Mouse (Mus musculus) urinary bladder, postnatal 0 days (tissue): ENCODE measurements around the gene Nit1. TPM values are rescaled to one million over a fixed set of nuclear protein-coding genes. Genes with fewer than 3 reads are reported as not detected.

ENCODE experiments used
- polyA plus RNA-seq: library from polyadenylated mRNA; unstranded; fragments of >200 nt; fragmentation: Nextera tagmentation; extraction: Ambion mirVana; gene quantifications from 2 replicates; pipeline ENCODE4 v1.2.1, GENCODE M21; 2015

Gene Nit1
- polyA plus RNA-seq: 31.4 and 33.0 TPM in 2 replicates

GRCm38 (mm10) chr1:171345225-171346094 lies at the start of gene Nit1, which contains the start of gene Pfdn2:
Gene Nit1 (minus strand): TSS chr1:171345646.
Gene Pfdn2 (plus strand): TSS chr1:171345670.

GRCm38 (mm10) chr1:171388376-171389102 lies 43.1 kb upstream of the Nit1 start, which contains the start of gene Arhgap30:
Gene Arhgap30 (plus strand): TSS chr1:171388954.

DNA sequence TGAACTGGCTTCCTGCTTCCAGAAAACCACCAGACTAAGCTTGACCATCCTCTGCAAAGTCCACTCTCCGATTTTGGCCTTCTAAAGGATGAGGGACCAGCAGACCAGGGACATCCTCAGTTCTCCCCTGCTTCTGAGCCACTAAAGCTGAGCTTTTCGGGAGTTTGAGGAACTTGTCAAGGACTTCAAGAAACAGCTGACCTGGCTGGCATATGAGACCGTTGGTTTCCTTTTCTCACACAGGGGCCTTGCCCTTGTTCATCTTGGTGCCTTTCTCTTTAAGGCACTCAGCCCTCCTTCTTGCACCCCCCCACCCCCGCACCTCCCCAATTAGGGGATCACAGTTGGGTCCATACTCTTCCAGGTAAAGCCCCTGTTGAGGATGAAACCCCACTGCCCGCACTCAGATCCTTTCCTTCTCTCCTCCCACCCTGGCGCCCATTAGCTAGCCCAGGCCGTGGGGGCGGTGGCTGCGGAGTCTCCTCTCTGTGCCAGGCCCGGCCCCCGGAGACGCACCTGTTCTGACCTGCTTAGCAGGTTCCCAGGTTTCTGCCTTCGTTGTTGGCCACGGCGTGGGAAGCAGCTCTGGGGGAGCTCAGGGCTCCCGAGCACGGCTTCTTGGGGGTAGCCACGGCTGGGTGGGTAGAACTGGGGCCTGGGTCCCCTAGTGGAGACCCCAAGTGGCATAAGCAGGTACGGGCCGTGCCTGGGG lies 24.6 kb upstream of the Nit1 start, which contains the start of gene Nectin4:
TSS of gene Nectin4 (plus strand) at position 255 of the 712 bp plus-strand sequence.

GRCm38 (mm10) chr1:171360656-171361055 lies 15.2 kb upstream of the Nit1 start, which contains the start of gene Klhdc9:
Gene Klhdc9 (minus strand): TSS chr1:171360798.

DNA sequence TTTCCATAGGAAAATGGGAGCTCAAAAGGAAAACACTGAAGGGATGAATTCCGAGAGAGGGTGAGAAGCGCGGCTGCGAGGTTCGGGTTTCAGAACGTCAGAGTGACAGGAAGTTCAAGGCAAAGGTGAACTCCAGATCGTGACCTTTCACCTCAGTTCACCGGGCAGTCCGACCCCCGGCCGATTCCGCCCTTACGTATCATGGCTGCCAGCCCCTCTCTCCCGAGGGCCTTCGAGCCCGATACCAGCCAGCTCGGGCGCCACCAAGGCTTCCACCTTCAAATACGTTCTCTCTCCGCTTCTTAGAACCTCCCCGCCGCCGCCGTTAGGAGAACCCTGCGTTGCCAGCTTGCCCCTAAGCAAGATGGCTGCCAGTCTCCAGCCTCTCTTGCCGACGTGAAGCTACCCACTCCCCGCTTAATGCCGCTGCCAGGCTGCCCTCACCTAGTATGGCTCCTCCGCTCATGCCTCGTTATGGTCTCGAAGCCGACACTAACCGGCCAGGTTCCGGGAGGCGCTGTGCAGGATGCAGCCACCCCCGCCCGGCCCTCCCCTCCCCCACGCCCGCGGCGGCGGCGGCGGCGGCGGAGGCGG lies 16.5 kb downstream of the Nit1 start, which contains the start of gene Dedd:
TSS of gene Dedd (plus strand) at position 307 of the 594 bp plus-strand sequence.

DNA sequence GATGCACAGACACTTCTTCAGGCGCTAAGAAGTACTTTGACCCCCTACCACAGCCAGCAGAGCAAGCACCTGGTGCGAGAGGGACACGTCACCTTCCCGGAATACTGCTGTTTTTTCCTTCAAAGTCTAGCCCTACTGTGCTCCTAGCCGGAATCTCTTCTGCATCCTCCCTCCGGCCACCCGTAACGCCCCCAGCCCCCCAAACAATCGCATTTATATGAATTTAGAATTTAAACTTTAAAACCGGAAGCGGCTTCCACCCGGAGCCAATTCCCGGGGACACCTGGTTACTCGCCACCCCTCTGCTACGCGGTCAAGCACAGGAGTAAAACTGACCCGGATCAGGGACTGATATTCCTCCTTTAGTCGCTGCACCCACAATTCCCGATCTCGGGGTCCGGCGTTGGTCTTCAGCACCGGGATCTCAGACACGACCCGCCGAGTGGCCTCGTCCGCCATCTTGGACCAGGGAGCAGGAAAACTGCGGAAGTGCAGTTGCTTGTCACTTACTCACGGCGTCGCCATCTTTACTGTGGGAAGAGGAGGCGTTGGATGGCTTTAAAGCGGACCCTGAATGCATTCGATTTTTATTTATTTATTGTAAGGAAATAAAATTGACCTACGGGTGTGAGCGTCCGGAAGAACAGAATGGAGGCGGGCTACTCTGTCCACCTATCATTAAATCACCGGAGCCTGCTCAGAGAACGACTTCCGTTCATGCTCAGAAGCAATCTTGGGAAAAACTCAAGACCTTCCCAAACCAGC lies 51.0 kb downstream of the Nit1 start, which contains the start of gene Ufc1:
TSS of gene Ufc1 (minus strand) at position 727 of the 765 bp plus-strand sequence.

Other genes starting within 250 kb of the Nit1 start
- 1.4 and 1.5 TPM in 2 replicates for gene Cfap126, start 231.7 kb downstream of the Nit1 start, polyA plus RNA-seq
- gene Sdhc, start 195.0 kb downstream of the Nit1 start, polyA plus RNA-seq: 266 and 286 TPM in 2 replicates
- 1.6 and 1.7 TPM in 2 replicates for gene Mpz, start 194.9 kb downstream of the Nit1 start, polyA plus RNA-seq
- gene Pcp4l1, start 149.4 kb downstream of the Nit1 start, polyA plus RNA-seq: 246 and 265 TPM in 2 replicates
- gene Nr1i3, start 131.7 kb downstream of the Nit1 start, polyA plus RNA-seq: 0.15 and 0.28 TPM in 2 replicates
- gene Tomm40l, start 123.1 kb downstream of the Nit1 start, polyA plus RNA-seq: 24.1 and 24.4 TPM in 2 replicates
- 4.0 and 20.3 TPM in 2 replicates for gene Apoa2, start 120.6 kb downstream of the Nit1 start, polyA plus RNA-seq
- 66.5 and 150 TPM in 2 replicates for gene Fcer1g, start 111.3 kb downstream of the Nit1 start, polyA plus RNA-seq
- 4.6 and 5.8 TPM in 2 replicates for gene Adamts4, start 95.2 kb downstream of the Nit1 start, polyA plus RNA-seq
- 196 and 216 TPM in 2 replicates for gene Ndufs2, start 94.3 kb downstream of the Nit1 start, polyA plus RNA-seq
- 41.8 and 42.3 TPM in 2 replicates for gene B4galt3, start 75.3 kb downstream of the Nit1 start, polyA plus RNA-seq
- 23.1 and 24.7 TPM in 2 replicates for gene Ppox, start 64.5 kb downstream of the Nit1 start, polyA plus RNA-seq
- 29.3 and 30.5 TPM in 2 replicates for gene Usp21, start 57.7 kb downstream of the Nit1 start, polyA plus RNA-seq
- gene Ufc1, start 50.6 kb downstream of the Nit1 start, polyA plus RNA-seq: 69.1 and 82.7 TPM in 2 replicates
- gene Dedd, start 16.5 kb downstream of the Nit1 start, polyA plus RNA-seq: 34.0 and 36.6 TPM in 2 replicates
- gene Pfdn2, start within 50 bp of the Nit1 start, polyA plus RNA-seq: 62.2 and 64.8 TPM in 2 replicates
- 1.1 and 1.5 TPM in 2 replicates for gene Klhdc9, start 15.2 kb upstream of the Nit1 start, polyA plus RNA-seq
- 22.4 and 24.1 TPM in 2 replicates for gene Nectin4, start 24.5 kb upstream of the Nit1 start, polyA plus RNA-seq
- gene Arhgap30, start 43.3 kb upstream of the Nit1 start, polyA plus RNA-seq: 2.1 and 4.7 TPM in 2 replicates
- gene Usf1, start 65.7 kb upstream of the Nit1 start, polyA plus RNA-seq: 32.1 and 33.4 TPM in 2 replicates
- gene Tstd1, start 73.2 kb upstream of the Nit1 start, polyA plus RNA-seq: 16.8 and 21.2 TPM in 2 replicates
- 84.3 and 90.0 TPM in 2 replicates for gene F11r, start 91.9 kb upstream of the Nit1 start, polyA plus RNA-seq
- gene Alyref2, start 157.8 kb upstream of the Nit1 start, polyA plus RNA-seq: 9.6 and 10.3 TPM in 2 replicates
- gene Itln1, start 189.6 kb upstream of the Nit1 start, polyA plus RNA-seq: 0.51 and 0.73 TPM in 2 replicates
- 0.77 and 3.5 TPM in 2 replicates for gene Cd244a, start 213.5 kb upstream of the Nit1 start, polyA plus RNA-seq